Comparison of ENCODE assay signal across 7 mouse cellular contexts in genomic region chr6:85452411-85452665, GRCm38 (mm10). TPM values are rescaled to one million over a fixed set of nuclear protein-coding genes. Genes with fewer than 3 reads are reported as not detected.
DNase-seq lines count a peak whose midpoint lies in the region; ATAC-seq and TF ChIP-seq lines count a peak whose summit lies in the region.

No protein-coding gene starts in this region.

- no peak for TF ChIP-seq EP300 in stomach, postnatal 0 days (optimal IDR thresholded peaks at IDR 0.05)

- peak overlapping the region; percentile 86 for H3K4me2 ChIP-seq in forebrain, embryonic 11.5 days (ENCODE audit: low read depth, low read length, severe bottlenecking)
- peak overlapping the region; percentile 96 for H3K4me2 ChIP-seq in liver, embryonic 12.5 days
- peak overlapping the region; percentile 76 for H3K4me2 ChIP-seq in stomach, postnatal 0 days (replicated peaks; ENCODE audit: low read depth)

- no peak for DNase-seq in testis, postnatal 10 days (ENCODE audit: low spot score)
- DNase-seq in forebrain, embryonic 11.5 days (ENCODE audit: low spot score) = no peak
- DNase-seq in stomach, postnatal 0 days (ENCODE audit: low spot score) = no peak
- DNase-seq in left cerebral cortex, postnatal 4 days = no peak
- DNase-seq in right cerebral cortex, adult 2 months (ENCODE audit: low spot score in 2 of 2) = no peak

- no peaks in the 10 kb centered on the region; the same call in 1 of the 2 replicates for H3K36me3 ChIP-seq in testis, adult 2 months (ENCODE audit: control insufficient read depth, insufficient read depth, low read length)
- no peaks in the 10 kb centered on the region for H3K36me3 ChIP-seq in forebrain, embryonic 11.5 days (ENCODE audit: control insufficient read depth, insufficient read depth, low read length)
- peaks cover 36% of the 10 kb centered on the region for H3K36me3 ChIP-seq in liver, embryonic 12.5 days
- no peaks in the 10 kb centered on the region for H3K36me3 ChIP-seq in stomach, postnatal 0 days (ENCODE audit: control insufficient read depth, insufficient read depth, low read length)

- no peak for TF ChIP-seq POLR2A in testis, adult 2 months (IDR thresholded peaks at IDR 0.05; ENCODE audit: control insufficient read depth, low read depth, low read length)

- 1% methylated on average over 15 of the region's 15 CpGs for WGBS in forebrain, embryonic 11.5 days
- WGBS in liver, embryonic 12.5 days (ENCODE audit: insufficient replicate concordance) = 0% methylated on average over 15 of the region's 15 CpGs
- WGBS in stomach, postnatal 0 days = under 1% methylated on average over 15 of the region's 15 CpGs

- no peaks in the 10 kb centered on the region for H3K27me3 ChIP-seq in testis, adult 2 months (ENCODE audit: control insufficient read depth, insufficient read depth, low read length)
- H3K27me3 ChIP-seq in forebrain, embryonic 11.5 days (ENCODE audit: control insufficient read depth, insufficient read depth, low read length) = no peaks in the 10 kb centered on the region
- H3K27me3 ChIP-seq in liver, embryonic 12.5 days (replicated peaks) = no peaks in the 10 kb centered on the region
- no peaks in the 10 kb centered on the region for H3K27me3 ChIP-seq in stomach, postnatal 0 days (ENCODE audit: control insufficient read depth, insufficient read depth, low read length)

- H3K27ac ChIP-seq in testis, adult 2 months (ENCODE audit: control insufficient read depth, insufficient read depth, low read depth, low read length) = peak overlapping the region; percentile 85
- peak overlapping the region; percentile 89 for H3K27ac ChIP-seq in forebrain, embryonic 11.5 days (ENCODE audit: low read depth, low read length)
- peak overlapping the region; percentile 95 for H3K27ac ChIP-seq in liver, embryonic 12.5 days
- H3K27ac ChIP-seq in stomach, postnatal 0 days (replicated peaks) = peak overlapping the region; percentile 98

- intact Hi-C loops in left cerebral cortex, postnatal 4 days (cut with DNase I) = no loop called here

- H3K4me1 ChIP-seq in testis, adult 2 months (ENCODE audit: control insufficient read depth, insufficient read depth, low read length) = peaks cover 6% of the 10 kb centered on the region
- H3K4me1 ChIP-seq in forebrain, embryonic 11.5 days (replicated peaks; ENCODE audit: control insufficient read depth, insufficient read depth, low read length) = peaks cover 10% of the 10 kb centered on the region
- H3K4me1 ChIP-seq in liver, embryonic 12.5 days = peaks cover 61% of the 10 kb centered on the region
- H3K4me1 ChIP-seq in stomach, postnatal 0 days (replicated peaks; ENCODE audit: control insufficient read depth, insufficient read depth) = no peaks in the 10 kb centered on the region

- no peak for TF ChIP-seq CTCF in testis, adult 2 months (IDR thresholded peaks at IDR 0.05; ENCODE audit: control insufficient read depth, insufficient read depth, insufficient replicate concordance, low read depth, low read length)
- no peak for TF ChIP-seq CTCF in stomach, postnatal 0 days (IDR thresholded peaks at IDR 0.05; ENCODE audit: low read depth)

- H3K9ac ChIP-seq in forebrain, embryonic 11.5 days (ENCODE audit: low read length) = peak overlapping the region; percentile 92
- H3K9ac ChIP-seq in liver, embryonic 12.5 days = peak overlapping the region; percentile 89
- H3K9ac ChIP-seq in stomach, postnatal 0 days (ENCODE audit: low read length) = peak overlapping the region; percentile 89

- H3K4me3 ChIP-seq in testis, adult 2 months (ENCODE audit: control insufficient read depth, low read depth, low read length) = peak overlapping the region; percentile 89
- H3K4me3 ChIP-seq in forebrain, embryonic 11.5 days (ENCODE audit: low read depth, low read length) = peak overlapping the region; percentile 65
- peak overlapping the region; percentile 85 for H3K4me3 ChIP-seq in liver, embryonic 12.5 days
- peak overlapping the region; percentile 82 for H3K4me3 ChIP-seq in stomach, postnatal 0 days (ENCODE audit: low read depth, low read length)

- ATAC-seq in forebrain, embryonic 11.5 days (replicated peaks; ENCODE audit: low FRiP score) = no peak
- no peak for ATAC-seq in liver, embryonic 12.5 days
- no peak for ATAC-seq in stomach, postnatal 0 days (ENCODE audit: low FRiP score, low TSS enrichment)

- no peaks in the 10 kb centered on the region for H3K9me3 ChIP-seq in forebrain, embryonic 11.5 days (ENCODE audit: control insufficient read depth, low read length)
- H3K9me3 ChIP-seq in liver, embryonic 12.5 days (replicated peaks) = no peaks in the 10 kb centered on the region
- H3K9me3 ChIP-seq in stomach, postnatal 0 days (ENCODE audit: control insufficient read depth, low read length) = no peaks in the 10 kb centered on the region

RNA-seq across cellular contexts. Expression of gene Pradc1, which starts 0.6 kb away (rescaled TPM):
- polyA plus RNA-seq in testis, adult 2 months (2012; rRNA removed) = 20.7 and 21.5 TPM in 2 replicates
- 26.3 and 27.5 TPM in 2 replicates for polyA plus RNA-seq in forebrain, embryonic 11.5 days (2014; fragmentation: Nextera tagmentation; extraction: Ambion mirVana)
- polyA plus RNA-seq in liver, embryonic 12.5 days (2016; fragmentation: Nextera tagmentation; extraction: Ambion mirVana) = 36.9 and 40.8 TPM in 2 replicates
- 35.3 and 35.5 TPM in 2 replicates for polyA plus RNA-seq in stomach, postnatal 0 days (2015; fragmentation: Nextera tagmentation; extraction: Ambion mirVana)
- 10 to 100 TPM; 14.4 to 17.8 TPM for total RNA-seq in left cerebral cortex, postnatal 4 days (2021)

RNA-seq across cellular contexts. Expression of gene Cct7, which starts 1.0 kb away (rescaled TPM):
- polyA plus RNA-seq in testis, adult 2 months (2012; rRNA removed) = 496 and 501 TPM in 2 replicates
- polyA plus RNA-seq in forebrain, embryonic 11.5 days (2014; fragmentation: Nextera tagmentation; extraction: Ambion mirVana) = 647 and 695 TPM in 2 replicates
- 457 and 480 TPM in 2 replicates for polyA plus RNA-seq in liver, embryonic 12.5 days (2016; fragmentation: Nextera tagmentation; extraction: Ambion mirVana)
- 214 and 219 TPM in 2 replicates for polyA plus RNA-seq in stomach, postnatal 0 days (2015; fragmentation: Nextera tagmentation; extraction: Ambion mirVana)
- total RNA-seq in left cerebral cortex, postnatal 4 days (2021) = 100 to 1,000 TPM; 310 to 311 TPM

RNA-seq across cellular contexts. Expression of gene Smyd5, which starts 20.5 kb away (rescaled TPM):
- 10.2 TPM in 2 replicates for polyA plus RNA-seq in testis, adult 2 months (2012; rRNA removed)
- 49.8 and 52.7 TPM in 2 replicates for polyA plus RNA-seq in forebrain, embryonic 11.5 days (2014; fragmentation: Nextera tagmentation; extraction: Ambion mirVana)
- 41.6 and 45.4 TPM in 2 replicates for polyA plus RNA-seq in liver, embryonic 12.5 days (2016; fragmentation: Nextera tagmentation; extraction: Ambion mirVana)
- 14.1 and 14.7 TPM in 2 replicates for polyA plus RNA-seq in stomach, postnatal 0 days (2015; fragmentation: Nextera tagmentation; extraction: Ambion mirVana)
- total RNA-seq in left cerebral cortex, postnatal 4 days (2021) = 10 to 100 TPM; 65.9 to 67.5 TPM

RNA-seq across cellular contexts. Expression of gene Noto, which starts 28.7 kb away (rescaled TPM):
- polyA plus RNA-seq in testis, adult 2 months (2012; rRNA removed) = not detected in 2 replicates
- polyA plus RNA-seq in forebrain, embryonic 11.5 days (2014; fragmentation: Nextera tagmentation; extraction: Ambion mirVana) = not detected in 2 replicates
- polyA plus RNA-seq in liver, embryonic 12.5 days (2016; fragmentation: Nextera tagmentation; extraction: Ambion mirVana) = not detected in 2 replicates
- polyA plus RNA-seq in stomach, postnatal 0 days (2015; fragmentation: Nextera tagmentation; extraction: Ambion mirVana) = not detected in 2 replicates
- total RNA-seq in left cerebral cortex, postnatal 4 days (2021) = not detected

RNA-seq across cellular contexts. Expression of gene Fbxo41, which starts 50.5 kb away (rescaled TPM):
- 0.37 and 0.52 TPM in 2 replicates for polyA plus RNA-seq in testis, adult 2 months (2012; rRNA removed)
- polyA plus RNA-seq in forebrain, embryonic 11.5 days (2014; fragmentation: Nextera tagmentation; extraction: Ambion mirVana) = 0.93 and 1.1 TPM in 2 replicates
- polyA plus RNA-seq in liver, embryonic 12.5 days (2016; fragmentation: Nextera tagmentation; extraction: Ambion mirVana) = 0.01 and 0.06 TPM in 2 replicates
- 0.10 and 0.16 TPM in 2 replicates for polyA plus RNA-seq in stomach, postnatal 0 days (2015; fragmentation: Nextera tagmentation; extraction: Ambion mirVana)
- 10 to 100 TPM; 88.6 to 89.6 TPM for total RNA-seq in left cerebral cortex, postnatal 4 days (2021)
